Mouse (Mus musculus) stomach, postnatal 0 days (tissue): ENCODE results near the gene Wtip. TPM values are rescaled to one million over a fixed set of nuclear protein-coding genes. Genes with fewer than 3 reads are reported as not detected.
A peak's percentile ranks its signal among the peaks of the same experiment; 100 is the strongest.
"Not testable (repeated sequence)": the region's sequence is repeated elsewhere in the genome, so short reads cannot be mapped to it uniquely, and the experiment has no call there.

Source experiments
- ATAC-seq: fragments of 200-750 bp; cut with Nextera tagmentation; 2 replicates; pipeline ENCODE4 v1.8.0; 2017; ENCODE audit not compliant: low FRiP score, low TSS enrichment
- DNase-seq: peaks from one replicate; pipeline ENCODE4 v3.0.0-alpha.2; 2016; ENCODE audit warnings: low spot score
- H3K27ac ChIP-seq: fragments of 300-500 bp; sonication (generic); replicated peaks from 2 replicates; pipeline ENCODE4 v1.5.1; 2014; ENCODE audit warnings: mild to moderate bottlenecking, control low read depth
- H3K27me3 ChIP-seq: fragments of 300-500 bp; sonication (generic); 2 replicates; pipeline ENCODE4 v1.6.1; 2014; ENCODE audit warnings: low read length; ENCODE audit not compliant: control insufficient read depth, insufficient read depth
- H3K36me3 ChIP-seq: fragments of 300-500 bp; sonication (generic); 2 replicates; pipeline ENCODE4 v1.6.1; 2014; ENCODE audit warnings: low read length, mixed read lengths; ENCODE audit not compliant: control insufficient read depth, insufficient read depth
- H3K4me1 ChIP-seq: fragments of 300-500 bp; sonication (generic); replicated peaks from 2 replicates; pipeline ENCODE4 v1.6.1; 2014; ENCODE audit warnings: antibody characterized with exemption; ENCODE audit not compliant: control insufficient read depth, insufficient read depth
- H3K4me2 ChIP-seq: fragments of 300-500 bp; sonication (generic); replicated peaks from 2 replicates; pipeline ENCODE4 v1.6.1; 2014; ENCODE audit warnings: low read depth, mild to moderate bottlenecking, control low read depth, moderate library complexity
- H3K4me3 ChIP-seq: fragments of 300-500 bp; sonication (generic); 2 replicates; pipeline ENCODE4 v1.5.1; 2014; ENCODE audit warnings: low read depth, low read length, control low read depth
- H3K9ac ChIP-seq: fragments of 300-500 bp; sonication (generic); 2 replicates; pipeline ENCODE4 v1.6.1; 2014; ENCODE audit warnings: mild to moderate bottlenecking, low read length, control low read depth, mixed read lengths
- H3K9me3 ChIP-seq: fragments of 300-500 bp; sonication (generic); 2 replicates; pipeline ENCODE4 v1.6.1; 2016; ENCODE audit warnings: low read length; ENCODE audit not compliant: control insufficient read depth
- CTCF ChIP-seq: IDR thresholded peaks from 2 replicates; pipeline ENCODE4 v1.5.1; 2016; ENCODE audit warnings: antibody characterized with exemption, low read depth, mild to moderate bottlenecking, moderate library complexity
- EP300 ChIP-seq: optimal IDR thresholded peaks from 2 replicates; pipeline ENCODE3; 2016; ENCODE audit warnings: antibody characterized with exemption
- WGBS: fragments of 180-500 bp; shearing (Covaris S2); extraction: QIAGEN DNeasy Blood & Tissue Kit; methylation state at CpG from one replicate; pipeline ENCODE4 v1.1.7; 2014; 5-methylcytosine and 5-hydroxymethylcytosine counted together
- polyA plus RNA-seq: library from polyadenylated mRNA; unstranded; fragments of >200 nt; fragmentation: Nextera tagmentation; extraction: Ambion mirVana; gene quantifications from 2 replicates; pipeline ENCODE4 v1.2.1, GENCODE M21; 2015

The Wtip gene
- polyA plus RNA-seq, 1 experiment from 2014 or later, result 3.5 TPM

DNA sequence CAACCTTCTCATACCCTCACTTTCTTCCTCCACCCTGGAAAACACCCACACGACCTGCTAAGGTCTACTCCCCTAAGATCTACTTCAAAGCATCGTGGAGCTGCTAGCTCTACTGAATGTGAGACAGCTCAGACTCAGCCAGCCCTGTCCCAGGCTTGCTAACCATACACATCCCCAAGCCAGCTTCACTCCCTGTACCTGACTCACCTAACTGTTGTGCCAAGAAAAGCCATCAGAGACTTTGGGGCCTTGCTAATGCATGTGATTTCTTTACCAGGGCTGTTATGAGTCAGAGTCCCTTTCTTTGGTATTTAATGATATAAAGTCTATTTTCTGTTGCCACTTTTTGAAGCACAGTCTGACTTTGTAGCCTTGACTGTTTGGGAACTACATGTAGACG lies 1.9 kb downstream of the Wtip start:
- peak overlapping the region; percentile 35; the same call in 1 of the 2 replicates for H3K9ac ChIP-seq
- H3K27ac ChIP-seq, result no peak overlapping the region; the same call in 1 of the 2 replicates
- WGBS, result 60% methylated on average over 3 of the region's 3 CpGs
- peak overlapping the region; percentile 74; the same call in 1 of the 2 replicates for H3K4me2 ChIP-seq
- H3K4me3 ChIP-seq, result no peak overlapping the region
- DNase-seq (no peak), ATAC-seq (no peak)
- no peaks in the 10 kb centered on the region for H3K9me3 ChIP-seq
- H3K36me3 ChIP-seq, result no peaks in the 10 kb centered on the region
- TF ChIP-seq CTCF, result no peak
- no peak for TF ChIP-seq EP300
- no peaks in the 10 kb centered on the region for H3K4me1 ChIP-seq
- no peaks in the 10 kb centered on the region for H3K27me3 ChIP-seq

- no peaks in the 10 kb centered on the region for H3K27me3 ChIP-seq
- no peak for ATAC-seq
- no peak for TF ChIP-seq EP300
- peak; percentile 21; the same call in 1 of the 2 replicates for TF ChIP-seq CTCF
- no peaks in the 10 kb centered on the region for H3K9me3 ChIP-seq
- H3K36me3 ChIP-seq, result no peaks in the 10 kb centered on the region
- no peak overlapping the region for H3K4me3 ChIP-seq
- H3K27ac ChIP-seq, result no peak overlapping the region
- no peak for DNase-seq
- H3K4me1 ChIP-seq, result no peaks in the 10 kb centered on the region
- no peak overlapping the region for H3K4me2 ChIP-seq
- 89% methylated on average over 3 of the region's 3 CpGs for WGBS
- H3K9ac ChIP-seq, result no peak overlapping the region
Observed at GRCm38 (mm10) chr7:34126291-34126690, 6.8 kb downstream of the Wtip start.

DNA sequence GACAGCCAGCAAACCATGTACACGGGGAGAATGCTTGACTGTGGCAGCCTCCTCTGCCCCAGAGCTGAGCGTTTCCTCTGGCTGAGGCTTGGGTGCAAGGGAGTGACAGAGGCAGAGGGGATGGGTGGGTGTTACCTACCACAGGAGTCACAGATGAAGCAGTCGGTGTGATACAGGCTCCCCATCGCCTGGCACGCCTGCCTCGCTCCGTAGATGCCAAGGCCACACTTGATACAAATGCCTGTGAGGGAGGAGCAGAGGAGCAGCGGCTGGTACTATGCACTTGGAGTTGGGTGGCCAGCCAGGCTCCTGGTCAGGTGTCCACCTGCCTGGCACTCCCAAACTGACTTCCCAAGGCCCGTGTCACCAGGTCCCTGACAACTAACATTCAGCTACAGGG lies 7.7 kb downstream of the Wtip start:
- Histone ChIP-seq H3K4me3 (no peak overlapping the region), H3K4me2 (no peak overlapping the region), H3K27ac (no peak overlapping the region), H3K9ac (no peak overlapping the region), H3K36me3 (no peaks in the 10 kb centered on the region), H3K9me3 (no peaks in the 10 kb centered on the region), H3K4me1 (no peaks in the 10 kb centered on the region), H3K27me3 (no peaks in the 10 kb centered on the region)
- ATAC-seq, result no peak
- 83% methylated on average over 9 of the region's 9 CpGs for whole genome bisulfite sequencing
- TF ChIP-seq EP300, result no peak
- no peak for TF ChIP-seq CTCF
- no peak for DNase-seq

DNA sequence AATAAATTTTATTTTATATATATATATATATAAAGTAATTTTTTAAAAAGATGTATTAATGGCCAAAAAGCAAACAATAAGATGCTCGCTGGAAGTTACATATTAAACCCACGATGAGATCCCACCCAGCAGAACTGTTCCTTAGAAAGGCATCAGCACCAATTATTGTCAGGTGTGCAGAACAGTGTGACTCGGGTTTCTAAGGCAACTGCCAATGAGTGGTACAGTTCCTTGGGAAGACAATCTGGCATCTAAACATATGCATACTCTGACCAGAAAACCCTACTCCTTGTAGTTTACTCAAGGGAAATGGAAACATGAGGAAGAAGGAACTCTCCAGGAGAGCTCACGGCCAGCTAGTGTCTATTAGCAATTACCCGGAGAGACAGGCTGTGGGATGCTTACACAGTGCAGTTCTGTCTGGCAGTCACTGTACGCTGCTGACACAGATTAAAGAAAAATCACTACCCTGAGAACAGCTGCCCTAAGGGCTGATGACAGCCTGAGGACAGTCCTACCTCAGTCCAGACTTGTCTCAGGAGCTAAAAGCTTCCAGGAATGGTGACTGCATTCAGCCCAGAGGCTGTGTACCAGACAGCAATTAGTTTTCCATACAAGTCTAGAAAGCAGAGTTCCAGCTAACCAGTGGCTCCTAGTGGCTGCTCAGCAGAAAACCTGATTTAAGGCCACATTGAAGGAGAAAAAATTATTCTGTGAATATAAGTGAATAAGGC lies 9.9 kb downstream of the Wtip start:
- Histone ChIP-seq H3K27ac (no peak overlapping the region), H3K4me1 (no peaks in the 10 kb centered on the region), H3K36me3 (no peaks in the 10 kb centered on the region; the same call in 1 of the 2 replicates), H3K9me3 (no peaks in the 10 kb centered on the region), H3K4me3 (no peak overlapping the region), H3K4me2 (no peak overlapping the region), H3K27me3 (no peaks in the 10 kb centered on the region), H3K9ac (no peak overlapping the region)
- ATAC-seq (no peak), DNase-seq (no peak)
- WGBS, result 77% methylated on average over 6 of the region's 6 CpGs
- TF ChIP-seq EP300, result no peak
- peak; percentile 63 for TF ChIP-seq CTCF

GRCm38 (mm10) chr7:34120636-34121035 lies 12.4 kb downstream of the Wtip start:
- H3K36me3 ChIP-seq, result peaks cover 11% of the 10 kb centered on the region; the same call in 1 of the 2 replicates
- 12% methylated on average over 1 of the region's 1 CpGs for whole genome bisulfite sequencing
- H3K9ac ChIP-seq, H3K4me3 ChIP-seq, H3K4me1 ChIP-seq, H3K4me2 ChIP-seq, H3K27ac ChIP-seq, H3K27me3 ChIP-seq, DNase-seq, H3K9me3 ChIP-seq, ATAC-seq: not testable (repeated sequence)

DNA sequence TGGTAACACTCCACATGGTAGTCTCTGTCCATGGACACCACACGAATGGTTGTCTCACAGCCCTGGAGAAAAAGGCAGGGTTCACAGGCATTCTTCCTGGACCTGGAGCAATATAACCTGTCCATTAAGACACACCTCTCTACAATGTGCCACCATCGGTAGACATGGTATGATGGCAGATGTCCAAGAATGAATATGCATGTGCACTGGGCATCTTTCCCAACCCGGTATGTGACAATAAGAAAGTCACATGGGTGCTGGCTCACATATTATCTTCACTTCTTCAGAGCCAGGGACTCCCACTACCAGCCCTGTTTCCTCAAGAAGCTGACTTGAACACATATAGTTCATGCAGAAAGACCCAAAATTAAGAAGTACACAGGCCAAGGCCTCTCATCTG lies 16.5 kb downstream of the Wtip start:
- Histone ChIP-seq H3K9ac (no peak overlapping the region), H3K9me3 (no peaks in the 10 kb centered on the region), H3K27ac (no peak overlapping the region), H3K27me3 (no peaks in the 10 kb centered on the region), H3K4me3 (no peak overlapping the region), H3K4me2 (no peak overlapping the region), H3K36me3 (peaks cover 30% of the 10 kb centered on the region), H3K4me1 (no peaks in the 10 kb centered on the region)
- TF ChIP-seq EP300 (no peak), CTCF (no peak)
- no peak for ATAC-seq
- no peak for DNase-seq
- 61% methylated on average over 3 of the region's 3 CpGs for WGBS
